Mouse (Mus musculus) G1E (cell line): Measurements from ENCODE around the gene Asb4. TPM values are rescaled to one million over a fixed set of nuclear protein-coding genes. Genes with fewer than 3 reads are reported as not detected.

Source experiments
- ATAC-seq: 2 replicates; pipeline ENCODE4 v1.8.0; 2016; ENCODE audit warnings: mild to moderate bottlenecking; ENCODE audit not compliant: insufficient number of reproducible peaks, poor library complexity, low FRiP score, severe bottlenecking; ENCODE audit errors: extremely low read depth
- DNase-seq: peaks from one replicate; pipeline ENCODE4 v3.0.0; 2012; ENCODE audit warnings: low spot score
- H3K27me3 ChIP-seq: 2 replicates; pipeline ENCODE4 v1.6.1; 2012; ENCODE audit warnings: mild to moderate bottlenecking, low read length, inconsistent platforms; ENCODE audit not compliant: insufficient read depth
- H3K36me3 ChIP-seq: replicated peaks from 2 replicates; pipeline ENCODE3; 2012; ENCODE audit warnings: mild to moderate bottlenecking, inconsistent platforms
- H3K4me1 ChIP-seq: 2 replicates; pipeline ENCODE4 v1.6.1; 2012; ENCODE audit warnings: low read depth, low read length, inconsistent platforms, mixed read lengths; ENCODE audit not compliant: insufficient read depth
- H3K4me3 ChIP-seq: 2 replicates; pipeline ENCODE4 v1.5.1; 2012; ENCODE audit warnings: low read depth, mild to moderate bottlenecking, inconsistent platforms, low read length, moderate library complexity, mixed read lengths
- H3K9me3 ChIP-seq: replicated peaks from 2 replicates; pipeline ENCODE4 v1.6.1; 2012; ENCODE audit warnings: inconsistent platforms
- CTCF ChIP-seq: IDR thresholded peaks from 2 replicates; pipeline ENCODE4 v1.5.1; 2012; ENCODE audit warnings: low read depth, low read length, inconsistent platforms, mixed read lengths
- GATA1 ChIP-seq: IDR thresholded peaks from 2 replicates; pipeline ENCODE4 v1.6.1; 2012; ENCODE audit warnings: borderline replicate concordance, low read length, inconsistent platforms, mixed read lengths
- GATA2 ChIP-seq: IDR thresholded peaks from 2 replicates; pipeline ENCODE4 v1.6.1; 2012; ENCODE audit warnings: low read depth, low read length, inconsistent platforms, borderline replicate concordance
- POLR2AphosphoS5 ChIP-seq: IDR thresholded peaks from 2 replicates; pipeline ENCODE4 v1.6.1; 2012; ENCODE audit warnings: low read depth, low read length, inconsistent platforms; ENCODE audit not compliant: insufficient replicate concordance
- TAL1 ChIP-seq: conservative IDR thresholded peaks from 2 replicates; pipeline ENCODE4 v1.6.1; 2012; ENCODE audit warnings: low read depth, low read length, inconsistent platforms, mixed read lengths
- polyA plus RNA-seq: library from polyadenylated mRNA; stranded (reverse); fragments of >175 nt; gene quantifications from 2 replicates; pipeline ENCODE4 v1.2.3, GENCODE M21; 2012
- total RNA-seq, 2 experiments: library from RNA; stranded (forward) in 1 of 2; stranded (reverse) in 1 of 2; fragments of 200-1000 nt in 1 of 2; fragments of >200 nt in 1 of 2; fragmentation: Nextera tagmentation in 1 of 2; gene quantifications; 2 replicates each; pipeline ENCODE4 v1.2.3; 2014 to 2017

The Asb4 gene
- total and polyA plus RNA-seq, 3 experiments = 0.02 TPM; not detected in 2

DNA sequence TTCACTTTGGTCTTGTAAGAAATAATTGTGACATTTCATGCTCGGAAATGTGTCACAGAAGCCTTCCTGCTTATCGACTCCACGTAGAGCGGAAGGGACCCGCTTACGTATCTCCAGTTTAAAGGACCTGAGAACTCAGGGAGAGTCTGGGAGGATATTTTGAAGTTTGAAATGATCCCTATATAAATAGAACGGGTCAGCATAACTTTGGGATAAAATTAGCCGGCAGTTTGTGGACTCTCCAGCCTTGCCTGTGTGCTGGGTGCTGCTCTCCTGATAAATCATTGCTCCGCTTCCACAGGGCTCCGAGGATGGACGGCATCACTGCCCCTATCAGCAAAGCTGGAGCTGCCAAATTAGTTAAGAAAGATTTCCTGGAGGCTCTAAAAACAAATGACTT lies 7.1 kb downstream of the Asb4 start:
- H3K27me3 ChIP-seq = peaks cover 19% of the 10 kb centered on the region
- ATAC-seq (no peak), DNase-seq (no peak)
- TF ChIP-seq TAL1 = no peak
- no peak for TF ChIP-seq GATA1
- TF ChIP-seq POLR2AphosphoS5 = no peak
- TF ChIP-seq GATA2 = no peak
- H3K9me3 ChIP-seq = no peaks in the 10 kb centered on the region
- H3K4me3 ChIP-seq = no peak overlapping the region
- peaks cover 12% of the 10 kb centered on the region for H3K4me1 ChIP-seq
- no peaks in the 10 kb centered on the region for H3K36me3 ChIP-seq

DNA sequence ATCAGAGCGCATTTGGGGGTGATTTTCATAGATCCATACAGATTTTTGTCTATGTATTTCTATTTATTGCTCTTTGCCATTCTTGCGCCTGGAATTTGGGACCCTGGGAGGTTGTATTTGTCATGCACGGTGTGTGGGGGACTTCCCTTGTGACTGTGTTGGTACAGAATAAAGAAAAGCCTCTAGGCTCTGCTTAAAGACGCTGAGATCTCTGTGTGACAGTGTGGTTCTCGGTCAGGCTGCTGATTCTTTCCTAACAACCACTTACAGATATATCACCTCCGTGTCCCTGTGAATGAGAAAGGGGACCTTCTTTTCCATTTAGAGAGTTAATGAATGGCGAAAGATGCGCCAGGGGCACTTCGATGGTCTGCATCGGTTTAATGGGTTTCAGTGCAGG lies 7.8 kb downstream of the Asb4 start:
- Histone ChIP-seq H3K27me3 (peaks cover 21% of the 10 kb centered on the region), H3K9me3 (no peaks in the 10 kb centered on the region), H3K4me3 (no peak overlapping the region), H3K36me3 (no peaks in the 10 kb centered on the region), H3K4me1 (peaks cover 8% of the 10 kb centered on the region)
- ATAC-seq = no peak
- no peak for DNase-seq
- TF ChIP-seq GATA1 (no peak), POLR2AphosphoS5 (no peak), GATA2 (no peak), CTCF (no peak), TAL1 (no peak)

DNA sequence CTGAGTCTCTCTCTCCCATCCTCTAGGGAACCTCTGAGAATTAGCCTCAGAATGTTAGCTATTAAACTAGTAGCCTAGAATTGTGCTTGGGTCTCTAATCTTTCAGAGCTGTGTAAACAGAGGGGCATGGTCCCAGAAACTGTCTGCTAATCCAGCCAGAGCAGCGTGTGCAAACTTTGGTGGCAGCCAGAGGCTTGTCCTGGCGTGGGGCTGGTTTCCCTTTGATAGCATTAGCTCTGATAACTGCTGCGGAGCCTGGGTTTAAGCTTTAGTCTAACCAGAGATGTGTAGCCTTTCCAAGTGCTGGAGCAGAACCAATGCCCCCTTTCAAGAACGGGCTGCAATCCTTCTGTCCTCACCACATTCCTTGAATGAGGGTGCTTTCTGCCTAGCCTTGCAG lies 11.8 kb downstream of the Asb4 start:
- TF ChIP-seq POLR2AphosphoS5 = no peak
- TF ChIP-seq TAL1 = no peak
- no peak for TF ChIP-seq GATA1
- no peak for TF ChIP-seq CTCF
- TF ChIP-seq GATA2 = no peak
- Histone ChIP-seq H3K27me3 (peaks cover 29% of the 10 kb centered on the region), H3K4me1 (no peaks in the 10 kb centered on the region; the same call in 1 of the 2 replicates), H3K9me3 (no peaks in the 10 kb centered on the region), H3K4me3 (no peak overlapping the region), H3K36me3 (no peaks in the 10 kb centered on the region)
- DNase-seq (no peak), ATAC-seq (no peak)

DNA sequence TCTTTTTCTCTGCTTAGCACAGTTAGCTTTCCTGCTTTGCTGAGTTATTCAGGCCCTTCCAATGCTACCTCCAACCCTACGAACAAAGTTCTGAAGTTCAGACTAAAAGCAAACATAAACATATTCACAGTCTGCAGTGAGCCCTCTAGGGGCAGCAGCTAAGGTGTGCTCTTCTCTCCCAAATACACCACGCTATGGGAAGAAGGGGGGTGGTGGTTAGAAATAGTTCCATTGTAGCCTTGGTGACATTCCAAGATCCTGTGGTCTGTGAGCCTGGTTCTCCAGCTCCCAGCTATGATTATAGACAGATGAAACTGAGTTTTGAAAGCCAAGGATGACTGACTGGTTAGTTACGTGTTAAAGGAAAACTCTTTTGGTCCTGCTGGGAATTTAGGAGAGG lies 13.6 kb downstream of the Asb4 start:
- H3K4me1 ChIP-seq = no peaks in the 10 kb centered on the region
- H3K36me3 ChIP-seq = no peaks in the 10 kb centered on the region
- no peak for DNase-seq
- no peak overlapping the region for H3K4me3 ChIP-seq
- H3K9me3 ChIP-seq = no peaks in the 10 kb centered on the region
- H3K27me3 ChIP-seq = peaks cover 25% of the 10 kb centered on the region
- TF ChIP-seq TAL1 = no peak
- TF ChIP-seq CTCF = no peak
- no peak for TF ChIP-seq POLR2AphosphoS5
- no peak for TF ChIP-seq GATA2
- no peak for TF ChIP-seq GATA1
- no peak for ATAC-seq

DNA sequence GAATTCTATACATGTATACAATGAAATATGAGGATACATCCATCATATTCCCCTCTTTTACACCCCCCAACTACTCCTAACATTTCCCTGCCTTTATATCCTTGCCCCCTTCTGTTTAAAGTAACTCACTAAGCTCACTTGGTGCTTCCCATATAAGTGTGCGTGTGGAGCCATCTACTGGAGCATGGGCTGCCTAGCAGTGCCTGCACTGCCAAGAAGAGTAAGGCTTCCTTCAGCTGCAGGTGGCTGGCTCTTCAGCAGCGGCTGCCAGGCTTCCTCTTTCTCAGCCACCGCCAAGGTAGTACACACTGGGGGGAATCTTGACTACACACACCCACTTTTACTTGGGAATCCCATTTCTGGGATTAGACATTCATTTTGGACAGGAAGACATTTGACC lies 18.2 kb downstream of the Asb4 start:
- Histone ChIP-seq H3K4me3 (no peak overlapping the region), H3K4me1 (no peaks in the 10 kb centered on the region), H3K27me3 (peaks cover 12% of the 10 kb centered on the region), H3K9me3 (no peaks in the 10 kb centered on the region), H3K36me3 (no peaks in the 10 kb centered on the region)
- peak; percentile 54; the same call in 1 of the 2 replicates for ATAC-seq
- TF ChIP-seq GATA2 (no peak), CTCF (peak; percentile 39), TAL1 (no peak), POLR2AphosphoS5 (no peak)
- peak; percentile 26 for DNase-seq

GRCm38 (mm10) chr6:5403095-5403815 lies 20.1 kb downstream of the Asb4 start:
- H3K4me3 ChIP-seq = no peak overlapping the region
- TF ChIP-seq POLR2AphosphoS5 (no peak), GATA1 (no peak), TAL1 (no peak), GATA2 (no peak), CTCF (no peak)
- ATAC-seq (no peak), DNase-seq (no peak)
- H3K4me1 ChIP-seq = no peaks in the 10 kb centered on the region
- no peaks in the 10 kb centered on the region for H3K36me3 ChIP-seq
- H3K27me3 ChIP-seq = peaks cover 8% of the 10 kb centered on the region
- H3K9me3 ChIP-seq = no peaks in the 10 kb centered on the region

GRCm38 (mm10) chr6:5404016-5404415 lies 20.8 kb downstream of the Asb4 start:
- no peak for DNase-seq
- Histone ChIP-seq H3K4me3 (no peak overlapping the region), H3K9me3 (no peaks in the 10 kb centered on the region), H3K36me3 (no peaks in the 10 kb centered on the region), H3K27me3 (peaks cover 6% of the 10 kb centered on the region), H3K4me1 (no peaks in the 10 kb centered on the region)
- TF ChIP-seq GATA1 (no peak), CTCF (no peak), GATA2 (no peak), TAL1 (no peak), POLR2AphosphoS5 (no peak)
- ATAC-seq = no peak
